Comparison of ENCODE assay signal across 1 mouse cellular context in the genomic region with DNA sequence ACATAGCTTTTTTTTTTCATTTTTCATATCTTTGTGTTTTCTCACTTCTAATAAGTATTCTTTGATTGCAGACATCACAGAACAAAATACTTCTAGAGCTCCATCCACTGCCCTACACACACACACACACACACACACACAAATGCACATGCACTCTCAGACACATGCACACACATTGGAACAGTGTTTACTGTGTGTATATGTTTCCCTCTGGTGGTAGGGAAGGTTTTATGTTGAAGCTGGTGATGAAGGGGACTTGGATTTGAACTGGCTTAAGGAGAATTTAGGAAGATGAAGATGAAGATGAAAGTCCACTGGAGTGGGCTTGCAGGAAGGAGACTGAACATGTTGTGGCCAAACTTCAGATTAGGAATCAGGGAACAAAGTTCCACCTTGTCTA.
TF ChIP-seq lines count a peak whose summit lies in the region.

No protein-coding gene starts in this region.

TF ChIP-seq in CH12.LX, 34 proteins besides CTCF, POLR2A, EP300 and RAD21:
- no peak for TF ChIP-seq PAX5 (IDR thresholded peaks at IDR 0.05; ENCODE audit: low read length)
- 0 out of 2 replicates have a peak, but pooled peaks have one; percentile 2 for TF ChIP-seq SMC3 (IDR thresholded peaks at IDR 0.05; ENCODE audit: low read depth, low read length)
